Mouse (Mus musculus): Measurements from ENCODE around the gene Mmp2. TPM values are rescaled to one million over a fixed set of nuclear protein-coding genes. Genes with fewer than 3 reads are reported as not detected.

The Mmp2 gene
- polyA plus RNA-seq, 1 experiment, result 18.1 TPM

DNA sequence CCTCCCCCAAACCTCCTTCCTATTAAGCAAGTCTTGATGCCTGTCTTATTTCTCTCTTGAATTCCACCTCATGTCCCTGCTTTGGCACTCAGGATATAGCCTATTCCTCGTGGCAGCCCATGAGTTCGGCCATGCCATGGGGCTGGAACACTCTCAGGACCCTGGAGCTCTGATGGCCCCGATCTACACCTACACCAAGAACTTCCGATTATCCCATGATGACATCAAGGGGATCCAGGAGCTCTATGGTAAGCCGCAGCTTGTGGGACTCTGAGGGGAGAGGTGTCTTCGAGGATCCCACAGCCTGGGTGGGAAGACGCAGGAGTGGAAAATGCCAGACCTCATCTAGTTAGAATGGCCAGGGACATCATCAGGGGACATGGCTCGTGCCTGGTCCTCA lies 12.1 kb downstream of the Mmp2 start:
- TF ChIP-seq MYOD1 (IDR thresholded peaks at IDR 0.05; ENCODE audit: control insufficient read depth, insufficient read length, low read depth) (no peak), MYOG (IDR thresholded peaks at IDR 0.05; ENCODE audit: control insufficient read depth, extremely low read depth, insufficient read length) (no peak), CTCF (IDR thresholded peaks at IDR 0.05; ENCODE audit: control insufficient read depth, insufficient read depth, insufficient read length) (no peak), FOSL1 (IDR thresholded peaks at IDR 0.05; ENCODE audit: insufficient read depth, low read length, poor library complexity, severe bottlenecking) (no peak), MAX (IDR thresholded peaks at IDR 0.05) (no peak), CEBPB (IDR thresholded peaks at IDR 0.05; ENCODE audit: low read depth) (no peak), USF1 (IDR thresholded peaks at IDR 0.05; ENCODE audit: low read depth) (no peak)
- no peak overlapping the region for H3ac ChIP-seq (ENCODE audit: control insufficient read depth, insufficient read length, low read depth)
- H3K36me3 ChIP-seq (ENCODE audit: control insufficient read depth, insufficient read depth), result no peaks in the 10 kb centered on the region
- H3K79me2 ChIP-seq (ENCODE audit: control insufficient read depth, insufficient read depth), result no peaks in the 10 kb centered on the region
- no peaks in the 10 kb centered on the region for H3K27me3 ChIP-seq (ENCODE audit: control insufficient read depth, insufficient read depth, insufficient read length)
- H3K4me3 ChIP-seq (ENCODE audit: insufficient read depth, poor library complexity, severe bottlenecking), result no peak overlapping the region
- no peaks in the 10 kb centered on the region for H3K79me3 ChIP-seq (ENCODE audit: low read depth)

DNA sequence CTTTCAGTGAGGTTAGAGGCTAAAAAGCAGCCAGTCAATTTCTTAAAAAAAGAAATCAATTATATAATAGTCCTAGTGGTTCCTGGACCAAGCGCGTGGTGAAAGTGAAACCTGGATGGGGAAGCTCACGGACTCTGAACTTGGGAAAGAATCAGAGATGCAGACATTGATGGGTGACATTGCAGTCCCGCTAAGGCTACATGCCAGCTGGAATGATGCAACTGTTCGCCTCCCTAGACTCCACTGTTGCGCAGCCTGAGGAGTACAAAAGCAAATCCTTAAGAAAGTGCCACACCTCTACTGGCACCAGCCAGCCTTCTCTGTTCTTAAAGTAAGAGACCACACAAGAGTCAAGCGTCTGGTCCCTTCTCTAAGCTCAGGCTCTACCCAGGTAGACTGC lies 12.8 kb downstream of the Mmp2 start:
- H3K27me3 ChIP-seq (ENCODE audit: control insufficient read depth, insufficient read depth, insufficient read length), result no peaks in the 10 kb centered on the region
- no peaks in the 10 kb centered on the region for H3K36me3 ChIP-seq (ENCODE audit: control insufficient read depth, insufficient read depth)
- H3K79me2 ChIP-seq (ENCODE audit: control insufficient read depth, insufficient read depth), result no peaks in the 10 kb centered on the region
- H3K4me3 ChIP-seq (ENCODE audit: insufficient read depth, poor library complexity, severe bottlenecking), result no peak overlapping the region
- no peaks in the 10 kb centered on the region for H3K79me3 ChIP-seq (ENCODE audit: low read depth)
- TF ChIP-seq CEBPB (IDR thresholded peaks at IDR 0.05; ENCODE audit: low read depth) (no peak), MYOD1 (IDR thresholded peaks at IDR 0.05; ENCODE audit: control insufficient read depth, insufficient read length, low read depth) (no peak)
- H3ac ChIP-seq (ENCODE audit: control insufficient read depth, insufficient read length, low read depth), result no peak overlapping the region

DNA sequence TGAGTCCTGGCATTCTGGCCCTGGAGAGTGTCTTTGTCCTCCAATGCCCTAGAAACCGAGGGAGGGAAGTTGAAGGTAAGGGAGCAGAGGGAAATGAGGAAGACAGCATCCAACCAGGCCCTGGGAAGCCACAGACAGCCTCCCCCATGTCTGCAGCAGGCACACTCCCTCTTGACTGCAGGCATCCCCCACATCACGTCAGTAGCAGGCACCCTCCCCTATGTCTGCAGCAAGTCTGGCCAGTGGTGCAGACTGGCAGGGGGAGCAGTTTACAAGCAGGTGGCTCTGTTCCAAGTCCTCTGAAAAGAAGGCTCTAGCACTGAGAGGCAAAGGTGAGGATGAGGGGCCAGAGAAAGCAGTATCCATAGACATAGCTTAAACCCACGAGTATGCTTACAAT lies 19.6 kb downstream of the Mmp2 start:
- Histone ChIP-seq H3K36me3 (ENCODE audit: control insufficient read depth, insufficient read depth) (no peaks in the 10 kb centered on the region), H3K79me2 (ENCODE audit: control insufficient read depth, insufficient read depth) (no peaks in the 10 kb centered on the region), H3K4me3 (ENCODE audit: insufficient read depth, poor library complexity, severe bottlenecking) (no peak overlapping the region), H3K79me3 (ENCODE audit: low read depth) (no peaks in the 10 kb centered on the region), H3ac (ENCODE audit: control insufficient read depth, insufficient read length, low read depth) (no peak overlapping the region), H3K27me3 (ENCODE audit: control insufficient read depth, insufficient read depth, insufficient read length) (no peaks in the 10 kb centered on the region)
- TF ChIP-seq MYOD1 (IDR thresholded peaks at IDR 0.05; ENCODE audit: control insufficient read depth, insufficient read length, low read depth), result no peak
- no peak for TF ChIP-seq FOSL1 (IDR thresholded peaks at IDR 0.05; ENCODE audit: insufficient read depth, low read length, poor library complexity, severe bottlenecking)
- TF ChIP-seq CTCF (IDR thresholded peaks at IDR 0.05; ENCODE audit: control insufficient read depth, insufficient read depth, insufficient read length), result no peak
- no peak for TF ChIP-seq USF1 (IDR thresholded peaks at IDR 0.05; ENCODE audit: low read depth)
- no peak for TF ChIP-seq MYOG (IDR thresholded peaks at IDR 0.05; ENCODE audit: control insufficient read depth, extremely low read depth, insufficient read length)
- no peak for TF ChIP-seq CEBPB (IDR thresholded peaks at IDR 0.05; ENCODE audit: low read depth)
- no peak for TF ChIP-seq MAX (IDR thresholded peaks at IDR 0.05)

DNA sequence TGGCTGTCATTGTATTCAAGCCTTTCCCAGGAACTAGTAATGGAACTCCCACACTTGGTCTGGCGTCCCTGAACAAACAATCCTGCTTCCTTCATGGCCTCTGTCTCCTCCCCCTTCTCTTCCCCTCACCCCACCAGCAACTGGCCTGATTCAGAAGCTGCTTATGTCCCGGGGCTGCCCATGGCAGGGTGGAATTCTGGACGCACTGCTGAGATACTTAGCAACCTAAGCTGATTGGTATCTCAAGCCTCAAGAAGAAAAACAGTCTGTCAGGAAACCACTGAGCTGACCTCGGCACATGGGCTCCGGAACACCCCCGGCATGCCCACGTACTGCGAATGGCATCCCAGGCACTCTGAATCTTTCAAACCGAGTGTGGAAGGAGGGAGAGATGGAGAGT lies 20.2 kb downstream of the Mmp2 start:
- Histone ChIP-seq H3K36me3 (ENCODE audit: control insufficient read depth, insufficient read depth) (no peaks in the 10 kb centered on the region), H3K79me2 (ENCODE audit: control insufficient read depth, insufficient read depth) (no peaks in the 10 kb centered on the region), H3K27me3 (ENCODE audit: control insufficient read depth, insufficient read depth, insufficient read length) (no peaks in the 10 kb centered on the region), H3ac (ENCODE audit: control insufficient read depth, insufficient read length, low read depth) (no peak overlapping the region), H3K79me3 (ENCODE audit: low read depth) (no peaks in the 10 kb centered on the region), H3K4me3 (ENCODE audit: insufficient read depth, poor library complexity, severe bottlenecking) (no peak overlapping the region)
- no peak for TF ChIP-seq FOSL1 (IDR thresholded peaks at IDR 0.05; ENCODE audit: insufficient read depth, low read length, poor library complexity, severe bottlenecking)
- TF ChIP-seq CEBPB (IDR thresholded peaks at IDR 0.05; ENCODE audit: low read depth), result no peak
- TF ChIP-seq USF1 (IDR thresholded peaks at IDR 0.05; ENCODE audit: low read depth), result no peak
- TF ChIP-seq MYOD1 (IDR thresholded peaks at IDR 0.05; ENCODE audit: control insufficient read depth, insufficient read length, low read depth), result no peak
- no peak for TF ChIP-seq MAX (IDR thresholded peaks at IDR 0.05)
- TF ChIP-seq MYOG (IDR thresholded peaks at IDR 0.05; ENCODE audit: control insufficient read depth, extremely low read depth, insufficient read length), result no peak
- no peak for TF ChIP-seq CTCF (IDR thresholded peaks at IDR 0.05; ENCODE audit: control insufficient read depth, insufficient read depth, insufficient read length)

DNA sequence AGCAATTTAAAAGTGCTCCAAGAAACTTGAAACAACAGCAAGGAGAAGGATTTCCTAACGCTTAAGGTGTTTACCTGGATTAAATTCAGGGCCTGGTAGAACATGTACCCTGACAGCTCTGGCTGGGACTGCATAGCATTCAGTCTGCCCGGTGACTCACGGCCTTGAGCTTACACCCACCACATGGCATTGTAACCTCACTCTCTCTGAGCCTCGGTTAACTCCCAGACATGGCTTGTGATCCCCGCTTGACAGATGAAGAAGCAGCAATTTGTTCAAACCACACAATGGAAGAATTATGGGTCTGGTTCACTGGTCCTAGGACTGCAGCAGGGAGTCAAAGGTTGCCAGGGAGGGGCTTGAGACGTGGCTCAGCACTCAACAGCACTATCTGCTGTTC lies 22.2 kb downstream of the Mmp2 start:
- no peaks in the 10 kb centered on the region for H3K79me2 ChIP-seq (ENCODE audit: control insufficient read depth, insufficient read depth)
- no peak overlapping the region for H3K4me3 ChIP-seq (ENCODE audit: insufficient read depth, poor library complexity, severe bottlenecking)
- H3K79me3 ChIP-seq (ENCODE audit: low read depth), result no peaks in the 10 kb centered on the region
- no peaks in the 10 kb centered on the region for H3K27me3 ChIP-seq (ENCODE audit: control insufficient read depth, insufficient read depth, insufficient read length)
- H3ac ChIP-seq (ENCODE audit: control insufficient read depth, insufficient read length, low read depth), result no peak overlapping the region
- no peaks in the 10 kb centered on the region for H3K36me3 ChIP-seq (ENCODE audit: control insufficient read depth, insufficient read depth)
- no peak for TF ChIP-seq USF1 (IDR thresholded peaks at IDR 0.05; ENCODE audit: low read depth)
- no peak for TF ChIP-seq MYOD1 (IDR thresholded peaks at IDR 0.05; ENCODE audit: control insufficient read depth, insufficient read length, low read depth)
- no peak for TF ChIP-seq MYOG (IDR thresholded peaks at IDR 0.05; ENCODE audit: control insufficient read depth, extremely low read depth, insufficient read length)
- TF ChIP-seq CTCF (IDR thresholded peaks at IDR 0.05; ENCODE audit: control insufficient read depth, insufficient read depth, insufficient read length), result no peak
- TF ChIP-seq MAX (IDR thresholded peaks at IDR 0.05), result peak; percentile 30
- TF ChIP-seq FOSL1 (IDR thresholded peaks at IDR 0.05; ENCODE audit: insufficient read depth, low read length, poor library complexity, severe bottlenecking), result no peak
- TF ChIP-seq CEBPB (IDR thresholded peaks at IDR 0.05; ENCODE audit: low read depth), result no peak

DNA sequence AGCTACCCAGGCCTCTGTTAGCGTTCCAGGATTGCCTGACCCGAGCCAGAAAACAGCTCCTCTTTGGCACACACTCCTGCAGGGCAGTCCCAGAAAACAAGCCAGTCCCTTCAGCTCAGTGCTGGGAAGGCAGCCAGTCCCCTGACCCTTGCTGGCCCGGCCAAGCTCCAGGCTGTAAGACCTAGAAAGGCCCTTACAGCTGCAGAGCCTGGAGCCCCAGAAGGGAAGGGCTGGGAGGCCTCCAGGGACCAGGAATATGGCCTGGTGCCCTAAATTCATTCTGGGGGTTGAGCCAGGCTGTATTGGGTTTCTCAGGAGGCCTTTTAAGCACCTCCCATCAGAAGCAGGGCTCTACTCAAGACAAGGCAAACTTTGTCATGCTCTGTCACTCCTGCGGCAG lies 23.1 kb downstream of the Mmp2 start:
- H3ac ChIP-seq (ENCODE audit: control insufficient read depth, insufficient read length, low read depth), result no peak overlapping the region
- H3K79me3 ChIP-seq (ENCODE audit: low read depth), result no peaks in the 10 kb centered on the region
- H3K36me3 ChIP-seq (ENCODE audit: control insufficient read depth, insufficient read depth), result no peaks in the 10 kb centered on the region
- TF ChIP-seq MYOD1 (IDR thresholded peaks at IDR 0.05; ENCODE audit: control insufficient read depth, insufficient read length, low read depth) (no peak), MAX (IDR thresholded peaks at IDR 0.05) (no peak)
- H3K4me3 ChIP-seq (ENCODE audit: insufficient read depth, poor library complexity, severe bottlenecking), result no peak overlapping the region
- no peaks in the 10 kb centered on the region for H3K27me3 ChIP-seq (ENCODE audit: control insufficient read depth, insufficient read depth, insufficient read length)
- H3K79me2 ChIP-seq (ENCODE audit: control insufficient read depth, insufficient read depth), result no peaks in the 10 kb centered on the region
